In genomic region chr11:111818124-111818523, GRCm38 (mm10) we compare ENCODE assay signal across 9 mouse cellular contexts.
DNase-seq lines count a peak whose midpoint lies in the region; ATAC-seq and TF ChIP-seq lines count a peak whose summit lies in the region.
"Had no signal": no experiment of that assay in that cellular context is flagged by ENCODE, and none has a peak within 500 bp of the region (broad histone marks: within the 10 kb centered on the region; RNA-seq: fewer than 3 reads in every experiment).

No protein-coding gene starts in this region.

- peak; percentile 66 for ATAC-seq in CD4-positive, CD25-positive, alpha-beta regulatory T cell, adult 4 months
- ATAC-seq in heart, embryonic 11.5 days (replicated peaks; ENCODE audit: insufficient number of reproducible peaks, low FRiP score, low TSS enrichment): no peak
- peak; percentile 50; the same call in 1 of the 2 replicates for ATAC-seq in neural tube, embryonic 13.5 days (ENCODE audit: low read depth)

- peaks cover 4% of the 10 kb centered on the region for H3K4me1 ChIP-seq in heart, embryonic 11.5 days (ENCODE audit: control insufficient read depth, insufficient read depth, low read length)
- peaks cover 38% of the 10 kb centered on the region for H3K4me1 ChIP-seq in neural tube, embryonic 13.5 days (replicated peaks)
- no peaks in the 10 kb centered on the region for H3K4me1 ChIP-seq in lung, adult 2 months (ENCODE audit: control insufficient read depth, insufficient read depth, low read length)
- H3K4me1 ChIP-seq: liver, embryonic 15.5 days had no signal

- H3K4me3 ChIP-seq in heart, embryonic 11.5 days (ENCODE audit: low read depth, low read length): no peak overlapping the region
- no peak overlapping the region for H3K4me3 ChIP-seq in neural tube, embryonic 13.5 days
- H3K4me3 ChIP-seq in lung, adult 2 months (replicated peaks; ENCODE audit: extremely low read depth, low read depth, low read length): no peak overlapping the region
- H3K4me3 ChIP-seq: liver, embryonic 15.5 days had no signal

- DNase-seq in embryo, embryonic 9.5 days (ENCODE audit: extremely low spot score): peak; percentile 13
- peak; percentile 8 to 20 for DNase-seq in layer of hippocampus, postnatal 36 days
- DNase-seq in adrenal gland, postnatal 36 days: no peak
- no peak for DNase-seq in adrenal gland, adult 18-20 months (ENCODE audit: low spot score in 2 of 2)
- no peak for DNase-seq in lung, adult 2 months

- TF ChIP-seq POLR2A in lung, adult 2 months (IDR thresholded peaks at IDR 0.05; ENCODE audit: borderline replicate concordance, extremely low read depth, low read depth, low read length): no peak

- H3K9ac ChIP-seq in heart, embryonic 11.5 days (ENCODE audit: low read depth, low read length): no peak overlapping the region
- H3K9ac ChIP-seq in neural tube, embryonic 13.5 days: 0 out of 2 replicates have a peak overlapping the region, but pooled peaks have one; percentile 17
- H3K9ac ChIP-seq: liver, embryonic 15.5 days had no signal

- WGBS in heart, embryonic 11.5 days (ENCODE audit: insufficient replicate concordance): 3% methylated on average over 10 of the region's 10 CpGs
- 3% methylated on average over 10 of the region's 10 CpGs for WGBS in neural tube, embryonic 13.5 days
- 21% methylated on average over 10 of the region's 10 CpGs for WGBS in lung, adult 2 months

- TF ChIP-seq CTCF in lung, adult 2 months (IDR thresholded peaks at IDR 0.05; ENCODE audit: insufficient read depth, low read length): no peak

- peak overlapping the region; percentile 49 for H3K4me2 ChIP-seq in heart, embryonic 11.5 days
- peak overlapping the region; percentile 39 for H3K4me2 ChIP-seq in neural tube, embryonic 13.5 days
- H3K4me2 ChIP-seq: liver, embryonic 15.5 days had no signal

- H3K27me3 ChIP-seq in heart, embryonic 11.5 days (ENCODE audit: control insufficient read depth, insufficient read depth, low read length): no peaks in the 10 kb centered on the region
- no peaks in the 10 kb centered on the region for H3K27me3 ChIP-seq in neural tube, embryonic 13.5 days
- H3K27me3 ChIP-seq: liver, embryonic 15.5 days had no signal

- no peak overlapping the region for H3K27ac ChIP-seq in heart, embryonic 11.5 days (ENCODE audit: low read depth, low read length)
- peak overlapping the region; percentile 75 for H3K27ac ChIP-seq in neural tube, embryonic 13.5 days (replicated peaks)
- H3K27ac ChIP-seq: liver, embryonic 15.5 days had no signal

- no peaks in the 10 kb centered on the region for H3K9me3 ChIP-seq in heart, embryonic 11.5 days (replicated peaks; ENCODE audit: control insufficient read depth, low read length)
- H3K9me3 ChIP-seq in neural tube, embryonic 13.5 days: no peaks in the 10 kb centered on the region
- H3K9me3 ChIP-seq: liver, embryonic 15.5 days had no signal

- no peaks in the 10 kb centered on the region for H3K36me3 ChIP-seq in heart, embryonic 11.5 days (ENCODE audit: control insufficient read depth, insufficient read depth, low read length)
- H3K36me3 ChIP-seq in neural tube, embryonic 13.5 days: no peaks in the 10 kb centered on the region
- H3K36me3 ChIP-seq: liver, embryonic 15.5 days had no signal

Comparison
In these comparisons a context has a peak if more than half of its experiments do, and no peak if none do; other contexts are left out.
1. DNase-seq: peak in embryo, embryonic 9.5 days (single experiment) and layer of hippocampus, postnatal 36 days (2 of 2); none in adrenal gland, postnatal 36 days (0 of 2), adrenal gland, adult 18-20 months (0 of 2) and lung, adult 2 months (single experiment).